Mouse (Mus musculus): ENCODE results near the gene Map3k5.

DNA sequence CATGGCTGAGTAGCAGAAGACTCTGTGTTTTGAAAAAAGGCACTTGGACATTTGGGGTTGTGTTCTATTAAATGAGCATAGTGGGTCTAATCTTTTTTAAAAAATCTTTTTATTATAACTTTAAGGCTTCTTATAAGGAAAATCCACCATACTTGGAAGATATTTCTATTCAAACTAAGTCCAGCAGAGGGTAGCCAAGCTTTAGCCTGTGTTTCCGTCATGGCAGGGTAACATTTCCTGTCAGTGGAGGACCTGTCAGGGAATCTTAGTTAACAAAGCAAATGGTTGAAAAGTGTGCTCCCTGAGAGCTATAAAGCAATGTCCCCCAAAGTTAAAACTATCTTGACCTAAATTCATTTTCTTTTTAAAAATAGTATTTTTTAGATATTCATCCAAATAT lies 22.7 kb upstream of the Map3k5 start:
- TF ChIP-seq POLR2A (IDR thresholded peaks at IDR 0.05; ENCODE audit: control insufficient read depth, low read depth, low read length): no peak
- no peak for TF ChIP-seq CTCF (IDR thresholded peaks at IDR 0.05; ENCODE audit: control insufficient read depth, insufficient read depth, insufficient replicate concordance, low read depth, low read length)

Measured in testis, adult 2 months (tissue).